ENCODE assay signal across 16 mouse cellular contexts in genomic region chr6:120594463-120594862, GRCm38 (mm10).
"Had no signal": no experiment of that assay in that cellular context is flagged by ENCODE, and none has a peak within 500 bp of the region (broad histone marks: within the 10 kb centered on the region; RNA-seq: fewer than 3 reads in every experiment).

No protein-coding gene starts in this region.

- H3K27ac ChIP-seq: neural tube, embryonic 12.5 days; neural tube, embryonic 13.5 days; neural tube, embryonic 15.5 days; stomach, embryonic 15.5 days; stomach, postnatal 0 days had no signal

- H3K27me3 ChIP-seq: neural tube, embryonic 12.5 days; neural tube, embryonic 13.5 days; neural tube, embryonic 15.5 days; stomach, embryonic 15.5 days had no signal

- H3K4me3 ChIP-seq: neural tube, embryonic 12.5 days; neural tube, embryonic 13.5 days; neural tube, embryonic 15.5 days; stomach, embryonic 15.5 days had no signal

- DNase-seq: retina, postnatal 1 day; right cerebral cortex, postnatal 14 days; right cerebral cortex, postnatal 25 days; right cerebral cortex, postnatal 4 days; spleen, adult 18-20 months; thymus, adult 18-20 months; thymus, adult 2 months; thymus, postnatal 14 days; thymus, postnatal 25 days; thymus, postnatal 36 days; thymus, postnatal 4 days had no signal

- H3K9me3 ChIP-seq: neural tube, embryonic 12.5 days; neural tube, embryonic 13.5 days; neural tube, embryonic 15.5 days; stomach, embryonic 15.5 days had no signal

- H3K36me3 ChIP-seq: neural tube, embryonic 12.5 days; neural tube, embryonic 13.5 days; neural tube, embryonic 15.5 days; stomach, embryonic 15.5 days had no signal
